Mouse (Mus musculus) spleen, adult 2 months (tissue): ENCODE measurements around the gene Fgfr2.

Experiments
- CTCF ChIP-seq: fragments of 200-500 bp; IDR thresholded peaks from 2 replicates; pipeline ENCODE4 v1.5.1; 2011; ENCODE audit warnings: mild to moderate bottlenecking, inconsistent platforms; ENCODE audit not compliant: insufficient read depth, insufficient read length, insufficient replicate concordance; ENCODE audit errors: extremely low read depth
- POLR2A ChIP-seq: fragments of 200-500 bp; IDR thresholded peaks from 2 replicates; pipeline ENCODE4 v1.6.1; 2011; ENCODE audit warnings: low read depth, low read length, inconsistent platforms

DNA sequence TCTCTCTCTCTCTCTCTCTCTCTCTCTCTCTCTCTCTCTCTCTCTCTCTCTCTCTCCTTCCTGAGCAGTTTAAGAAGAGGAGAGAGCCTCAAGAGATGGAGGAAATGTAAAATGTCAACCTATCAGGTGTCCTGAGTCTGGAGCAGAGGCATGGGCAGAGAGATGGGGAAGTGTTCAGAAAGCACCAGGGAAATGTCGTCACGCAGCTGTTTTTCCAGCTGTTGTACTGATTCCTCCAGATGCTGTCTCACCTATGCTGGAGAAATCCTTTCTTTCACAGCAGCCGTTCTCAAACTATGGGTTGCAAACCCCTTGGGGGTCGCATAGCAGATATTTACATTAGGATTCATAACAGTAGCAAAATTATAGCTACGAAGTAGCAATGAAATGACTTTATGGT is 2156.7 kb downstream of the Fgfr2 start:
- TF ChIP-seq POLR2A (no peak), CTCF (no peak)
